Mouse (Mus musculus) thymus, adult 18-20 months (tissue): ENCODE measurements around the gene Fgfr2.

Source experiments
- DNase-seq, 2 experiments: peaks; one replicate each; pipeline ENCODE4 v3.0.0; 2022; ENCODE audit warnings: mixed read lengths in 2 of 2

Fgfr2 gene

GRCm38 (mm10) chr7:131552781-131553180 is 1570.4 kb downstream of the Fgfr2 start:
- DNase-seq: no peak

- DNase-seq: no peak
Observed at GRCm38 (mm10) chr7:131551931-131552741, 1571.0 kb downstream of the Fgfr2 start.

GRCm38 (mm10) chr7:131551471-131551870 is 1571.7 kb downstream of the Fgfr2 start:
- no peak for DNase-seq

GRCm38 (mm10) chr7:131548473-131548872 is 1574.7 kb downstream of the Fgfr2 start, which contains the start of gene Hmx2:
Gene Hmx2 (plus strand): TSS chr7:131548773.
- DNase-seq: no peak

- no peak for DNase-seq
Observed at GRCm38 (mm10) chr7:131547481-131547880, 1575.7 kb downstream of the Fgfr2 start.

GRCm38 (mm10) chr7:131546423-131546822 is 1576.7 kb downstream of the Fgfr2 start:
- no peak for DNase-seq

- DNase-seq: no peak
Observed at GRCm38 (mm10) chr7:131545701-131546385, 1577.3 kb downstream of the Fgfr2 start.

GRCm38 (mm10) chr7:131544871-131545270 is 1578.3 kb downstream of the Fgfr2 start:
- no peak for DNase-seq

- DNase-seq: no peak
Observed at GRCm38 (mm10) chr7:131543623-131544481, 1579.3 kb downstream of the Fgfr2 start.

GRCm38 (mm10) chr7:131542872-131543622 is 1580.1 kb downstream of the Fgfr2 start:
- DNase-seq: no peak

GRCm38 (mm10) chr7:131542115-131542871 is 1580.9 kb downstream of the Fgfr2 start, which contains the start of gene Hmx3:
Gene Hmx3 (plus strand): TSS chr7:131542867.
- no peak for DNase-seq

GRCm38 (mm10) chr7:131541184-131542114 is 1581.7 kb downstream of the Fgfr2 start:
- DNase-seq: no peak

- DNase-seq: peak; percentile 35 to 42
Observed at GRCm38 (mm10) chr7:131539979-131540378, 1583.2 kb downstream of the Fgfr2 start.

- no peak for DNase-seq
Observed at GRCm38 (mm10) chr7:131503739-131504138, 1619.4 kb downstream of the Fgfr2 start.

GRCm38 (mm10) chr7:131478403-131478802 is 1644.7 kb downstream of the Fgfr2 start:
- DNase-seq: no peak

GRCm38 (mm10) chr7:131477140-131477539 is 1646.0 kb downstream of the Fgfr2 start:
- DNase-seq: no peak

- no peak for DNase-seq
Observed at GRCm38 (mm10) chr7:131471551-131471950, 1651.6 kb downstream of the Fgfr2 start.

GRCm38 (mm10) chr7:131469506-131469905 is 1653.6 kb downstream of the Fgfr2 start:
- no peak for DNase-seq

GRCm38 (mm10) chr7:131467312-131467711 is 1655.8 kb downstream of the Fgfr2 start:
- no peak for DNase-seq

- DNase-seq: no peak
Observed at GRCm38 (mm10) chr7:131465735-131466134, 1657.4 kb downstream of the Fgfr2 start.
